Comparison of ENCODE assay signal across 12 mouse cellular contexts in the genomic region with DNA sequence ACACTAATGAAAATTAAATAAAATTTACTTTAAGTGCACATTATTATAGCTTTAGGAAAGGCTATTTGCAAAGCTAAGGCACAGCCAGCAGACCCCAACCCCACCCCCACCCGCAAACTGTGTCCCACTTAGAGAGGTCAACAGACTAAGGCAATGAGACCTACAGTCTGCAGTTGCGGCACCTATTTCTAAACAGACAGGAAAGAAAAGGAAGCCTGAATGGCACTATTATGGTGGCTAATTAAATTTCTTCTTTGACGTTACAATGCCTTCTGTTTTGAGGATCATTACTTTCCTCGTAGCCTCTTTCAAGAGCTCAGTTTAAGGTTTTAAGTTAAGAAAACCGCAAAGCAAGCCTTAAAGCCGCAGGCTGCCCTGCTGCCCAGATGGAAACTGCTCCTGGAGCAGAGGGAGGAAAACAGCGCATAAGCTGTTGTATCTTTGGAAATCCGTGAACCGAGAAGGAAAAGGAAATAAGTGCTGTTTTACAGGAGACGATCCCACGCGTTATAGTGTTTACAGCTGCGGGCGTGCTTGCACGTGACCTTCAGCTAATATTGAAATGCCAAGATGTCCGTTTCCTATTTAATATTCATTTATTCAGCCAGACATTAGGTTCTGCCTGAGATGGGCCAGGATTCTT.
DNase-seq lines count a peak whose midpoint lies in the region; ATAC-seq and TF ChIP-seq lines count a peak whose summit lies in the region.
"Had no signal": no experiment of that assay in that cellular context is flagged by ENCODE, and none has a peak within 500 bp of the region (broad histone marks: within the 10 kb centered on the region; RNA-seq: fewer than 3 reads in every experiment).

No protein-coding gene starts in this region.

- peak overlapping the region; percentile 38 for H3K4me2 ChIP-seq in hindbrain, postnatal 0 days (ENCODE audit: low read depth, low read length)
- H3K4me2 ChIP-seq in neural tube, embryonic 13.5 days, result peak overlapping the region; percentile 43
- H3K4me2 ChIP-seq: liver, embryonic 11.5 days had no signal

- no peak overlapping the region for H3K9ac ChIP-seq in hindbrain, postnatal 0 days (replicated peaks; ENCODE audit: low read length)
- H3K9ac ChIP-seq in neural tube, embryonic 13.5 days, result peak overlapping the region; percentile 38; the same call in 1 of the 2 replicates

- 54% methylated on average over 16 of the region's 16 CpGs for WGBS in forebrain, embryonic 10.5 days
- 51% methylated on average over 16 of the region's 16 CpGs for WGBS in hindbrain, postnatal 0 days
- 39% methylated on average over 16 of the region's 16 CpGs for WGBS in neural tube, embryonic 13.5 days

- TF ChIP-seq CTCF in left cerebral cortex, adult 2 months (IDR thresholded peaks at IDR 0.05), result no peak
- TF ChIP-seq CTCF in hindbrain, postnatal 0 days (IDR thresholded peaks at IDR 0.05; ENCODE audit: low read depth), result no peak

- H3K4me3 ChIP-seq in left cerebral cortex, adult 2 months, result peak overlapping the region; percentile 26
- no peak overlapping the region for H3K4me3 ChIP-seq in forebrain, embryonic 10.5 days
- H3K4me3 ChIP-seq in hindbrain, postnatal 0 days (ENCODE audit: low read length), result no peak overlapping the region
- H3K4me3 ChIP-seq in neural tube, embryonic 13.5 days, result peak overlapping the region; percentile 15; the same call in 1 of the 2 replicates

- no peak for ATAC-seq in hindbrain, postnatal 0 days
- 0 out of 2 replicates have a peak, but pooled peaks have one; percentile 43 for ATAC-seq in neural tube, embryonic 13.5 days (ENCODE audit: low read depth)

- no peak overlapping the region for H3K27ac ChIP-seq in left cerebral cortex, adult 2 months
- 0 out of 2 replicates have a peak overlapping the region, but pooled peaks have one; percentile 27 for H3K27ac ChIP-seq in forebrain, embryonic 10.5 days
- no peak overlapping the region for H3K27ac ChIP-seq in hindbrain, postnatal 0 days
- no peak overlapping the region for H3K27ac ChIP-seq in neural tube, embryonic 13.5 days (replicated peaks)

- no peak for DNase-seq in left cerebral cortex, adult 2 months (ENCODE audit: extremely low spot score in 1 of 2, low spot score in 2 of 2)
- no peak for DNase-seq in left cerebral cortex, adult 18-20 months (ENCODE audit: low spot score in 2 of 2)
- no peak for DNase-seq in forebrain, embryonic 10.5 days (ENCODE audit: extremely low spot score, low spot score)
- peak; percentile 35 for DNase-seq in hindbrain, postnatal 0 days (ENCODE audit: low spot score)
- no peak for DNase-seq in left cerebral cortex, postnatal 14 days (ENCODE audit: low spot score in 2 of 2)
- DNase-seq in frontal cortex, postnatal 10 days (ENCODE audit: low spot score in 2 of 2), result no peak
- DNase-seq: kidney, postnatal 36 days; lung, postnatal 4 days; spleen, adult 18-20 months; thymus, postnatal 36 days had no signal

- peaks cover 17% of the 10 kb centered on the region for H3K4me1 ChIP-seq in forebrain, embryonic 10.5 days
- H3K4me1 ChIP-seq in hindbrain, postnatal 0 days (ENCODE audit: insufficient read depth, low read length), result no peaks in the 10 kb centered on the region
- H3K4me1 ChIP-seq in neural tube, embryonic 13.5 days (replicated peaks), result peaks cover 6% of the 10 kb centered on the region; the same call in 1 of the 2 replicates

- intact Hi-C loops in left cerebral cortex, adult 2 months (cut with DNase I), result no loop called here
- intact Hi-C loops in left cerebral cortex, postnatal 14 days (cut with DNase I), result no loop called here

- H3K36me3 ChIP-seq in forebrain, embryonic 10.5 days (replicated peaks), result no peaks in the 10 kb centered on the region
- H3K36me3 ChIP-seq in hindbrain, postnatal 0 days (ENCODE audit: insufficient read depth, low read length), result no peaks in the 10 kb centered on the region
- H3K36me3 ChIP-seq in neural tube, embryonic 13.5 days, result no peaks in the 10 kb centered on the region

- H3K9me3 ChIP-seq in forebrain, embryonic 10.5 days, result no peaks in the 10 kb centered on the region
- H3K9me3 ChIP-seq in hindbrain, postnatal 0 days (ENCODE audit: low read length), result no peaks in the 10 kb centered on the region
- H3K9me3 ChIP-seq in neural tube, embryonic 13.5 days, result no peaks in the 10 kb centered on the region

- no peaks in the 10 kb centered on the region for H3K27me3 ChIP-seq in forebrain, embryonic 10.5 days (ENCODE audit: poor library complexity, severe bottlenecking)
- no peaks in the 10 kb centered on the region for H3K27me3 ChIP-seq in hindbrain, postnatal 0 days (ENCODE audit: insufficient read depth, low read length)
- H3K27me3 ChIP-seq in neural tube, embryonic 13.5 days, result no peaks in the 10 kb centered on the region

Comparison
In these comparisons a context has a peak if more than half of its experiments do, and no peak if none do; other contexts are left out.
1. H3K4me3 ChIP-seq: peak in left cerebral cortex, adult 2 months (single experiment) and neural tube, embryonic 13.5 days (single experiment); none in forebrain, embryonic 10.5 days (single experiment) and hindbrain, postnatal 0 days (single experiment).